Mouse (Mus musculus): ENCODE results near the gene Olfr1255. TPM values are rescaled to one million over a fixed set of nuclear protein-coding genes. Genes with fewer than 3 reads are reported as not detected.

Olfr1255 gene
- total and polyA plus RNA-seq, 3 experiments, result not detected

DNA sequence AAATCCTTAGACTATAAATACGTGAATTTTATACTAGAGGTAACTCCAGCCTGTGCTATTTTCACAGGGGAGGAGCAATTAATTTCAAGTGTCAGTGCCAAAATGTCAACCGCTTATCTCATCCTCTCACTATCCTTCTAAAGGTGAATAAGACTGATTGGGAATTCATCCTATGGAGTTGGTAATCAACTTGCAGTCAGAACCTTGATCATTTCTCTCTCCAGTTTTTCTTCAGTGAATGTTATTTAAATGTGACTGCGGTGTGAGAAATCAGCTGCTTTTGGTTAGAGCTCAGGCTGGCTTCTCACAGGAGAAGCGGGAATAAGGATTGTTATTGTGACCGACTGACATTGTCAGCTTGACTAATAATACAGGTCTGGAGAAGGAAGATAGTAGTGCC lies 36.3 kb downstream of the Olfr1255 start, which contains the start of gene Olfr48:
Olfr48 (minus strand) TSS at position 101 of the 400 bp plus-strand sequence.
- Histone ChIP-seq H3K27me3 (ENCODE audit: insufficient read depth, low read length) (no peaks in the 10 kb centered on the region), H3K9me3 (replicated peaks) (peaks cover 5% of the 10 kb centered on the region; the same call in 1 of the 2 replicates), H3K4me3 (ENCODE audit: low read depth, low read length) (no peak within 1 kb of the TSS), H3K4me1 (ENCODE audit: insufficient read depth, low read depth, low read length) (no peaks in the 10 kb centered on the region), H3K36me3 (replicated peaks) (no peaks in the 10 kb centered on the region)
- ATAC-seq (ENCODE audit: extremely low read depth, insufficient number of reproducible peaks, low FRiP score, poor library complexity, severe bottlenecking) (no peak), DNase-seq (ENCODE audit: low spot score) (no peak)
- TF ChIP-seq POLR2AphosphoS5 (IDR thresholded peaks at IDR 0.05; ENCODE audit: insufficient replicate concordance, low read depth, low read length), result no peak
- no peak for TF ChIP-seq GATA2 (IDR thresholded peaks at IDR 0.05; ENCODE audit: borderline replicate concordance, low read depth, low read length)
- no peak for TF ChIP-seq CTCF (IDR thresholded peaks at IDR 0.05; ENCODE audit: low read depth, low read length)
- TF ChIP-seq GATA1 (IDR thresholded peaks at IDR 0.05; ENCODE audit: borderline replicate concordance, low read length), result no peak
- no peak for TF ChIP-seq TAL1 (conservative IDR thresholded peaks at IDR 0.05; ENCODE audit: low read depth, low read length)

- H3K27me3 ChIP-seq (ENCODE audit: insufficient read depth, low read length), result no peaks in the 10 kb centered on the region
- no peak for DNase-seq (ENCODE audit: low spot score)
- H3K9me3 ChIP-seq (replicated peaks), result peaks cover 5% of the 10 kb centered on the region; the same call in 1 of the 2 replicates
- no peaks in the 10 kb centered on the region for H3K4me1 ChIP-seq (ENCODE audit: insufficient read depth, low read depth, low read length)
- ATAC-seq (ENCODE audit: extremely low read depth, insufficient number of reproducible peaks, low FRiP score, poor library complexity, severe bottlenecking), result no peak
- TF ChIP-seq CTCF (IDR thresholded peaks at IDR 0.05; ENCODE audit: low read depth, low read length) (no peak), TAL1 (conservative IDR thresholded peaks at IDR 0.05; ENCODE audit: low read depth, low read length) (no peak)
- H3K4me3 ChIP-seq (ENCODE audit: low read depth, low read length), result no peak overlapping the region
- no peaks in the 10 kb centered on the region for H3K36me3 ChIP-seq (replicated peaks)
Measured at GRCm38 (mm10) chr2:89849230-89849629, 37.4 kb downstream of the Olfr1255 start.

Other genes with a start within 250 kb of the Olfr1255 start
Only the 20 nearest of the 21 such genes appear.
- not detected in 2 replicates for gene Olfr1246, start 218.9 kb upstream of the Olfr1255 start, total RNA-seq (2014; fragmentation: Nextera tagmentation)
- gene Olfr1246, start 218.9 kb upstream of the Olfr1255 start, total RNA-seq (2017), result under 0.01 and 0.05 TPM in 2 replicates
- not detected in 2 replicates for gene Olfr1246, start 218.9 kb upstream of the Olfr1255 start, polyA plus RNA-seq (2012)
- not detected in 2 replicates for gene Olfr1247, start 197.9 kb upstream of the Olfr1255 start, total RNA-seq (2014; fragmentation: Nextera tagmentation)
- 0.06 and 0.22 TPM in 2 replicates for gene Olfr1247, start 197.9 kb upstream of the Olfr1255 start, total RNA-seq (2017)
- not detected in 2 replicates for gene Olfr1247, start 197.9 kb upstream of the Olfr1255 start, polyA plus RNA-seq (2012)
- gene Olfr1248, start 193.8 kb upstream of the Olfr1255 start, total RNA-seq (2014; fragmentation: Nextera tagmentation), result not detected in 2 replicates
- 0.17 TPM in 1 of 2 replicates, not detected in the other for gene Olfr1248, start 193.8 kb upstream of the Olfr1255 start, total RNA-seq (2017)
- gene Olfr1248, start 193.8 kb upstream of the Olfr1255 start, polyA plus RNA-seq (2012), result not detected in 2 replicates
- not detected in 2 replicates for gene Olfr1249, start 177.1 kb upstream of the Olfr1255 start, total RNA-seq (2014; fragmentation: Nextera tagmentation)
- gene Olfr1249, start 177.1 kb upstream of the Olfr1255 start, total RNA-seq (2017), result not detected in 2 replicates
- not detected in 2 replicates for gene Olfr1249, start 177.1 kb upstream of the Olfr1255 start, polyA plus RNA-seq (2012)
- gene Olfr1250, start 150.6 kb upstream of the Olfr1255 start, total RNA-seq (2014; fragmentation: Nextera tagmentation), result not detected in 2 replicates
- 0.12 and 0.27 TPM in 2 replicates for gene Olfr1250, start 150.6 kb upstream of the Olfr1255 start, total RNA-seq (2017)
- gene Olfr1250, start 150.6 kb upstream of the Olfr1255 start, polyA plus RNA-seq (2012), result not detected in 2 replicates
- not detected in 2 replicates for gene Olfr1251, start 140.1 kb upstream of the Olfr1255 start, total RNA-seq (2014; fragmentation: Nextera tagmentation)
- not detected in 2 replicates for gene Olfr1251, start 140.1 kb upstream of the Olfr1255 start, total RNA-seq (2017)
- not detected in 2 replicates for gene Olfr1251, start 140.1 kb upstream of the Olfr1255 start, polyA plus RNA-seq (2012)
- not detected in 2 replicates for gene Olfr1252, start 87.0 kb upstream of the Olfr1255 start, total RNA-seq (2014; fragmentation: Nextera tagmentation)
- gene Olfr1252, start 87.0 kb upstream of the Olfr1255 start, total RNA-seq (2017), result 0.06 and 0.11 TPM in 2 replicates
- not detected in 2 replicates for gene Olfr1252, start 87.0 kb upstream of the Olfr1255 start, polyA plus RNA-seq (2012)
- not detected in 2 replicates for gene Olfr1253, start 55.0 kb upstream of the Olfr1255 start, total RNA-seq (2014; fragmentation: Nextera tagmentation)
- 0.06 and 0.16 TPM in 2 replicates for gene Olfr1253, start 55.0 kb upstream of the Olfr1255 start, total RNA-seq (2017)
- not detected in 2 replicates for gene Olfr1253, start 55.0 kb upstream of the Olfr1255 start, polyA plus RNA-seq (2012)
- not detected in 2 replicates for gene Olfr1254, start 18.4 kb upstream of the Olfr1255 start, total RNA-seq (2014; fragmentation: Nextera tagmentation)
- gene Olfr1254, start 18.4 kb upstream of the Olfr1255 start, total RNA-seq (2017), result 0.22 TPM in 1 of 2 replicates, not detected in the other
- not detected in 2 replicates for gene Olfr1254, start 18.4 kb upstream of the Olfr1255 start, polyA plus RNA-seq (2012)
- not detected in 2 replicates for gene Olfr1256, start 29.5 kb downstream of the Olfr1255 start, total RNA-seq (2014; fragmentation: Nextera tagmentation)
- gene Olfr1256, start 29.5 kb downstream of the Olfr1255 start, total RNA-seq (2017), result 0.06 and 0.11 TPM in 2 replicates
- gene Olfr1256, start 29.5 kb downstream of the Olfr1255 start, polyA plus RNA-seq (2012), result not detected in 2 replicates
- gene Olfr48, start 36.2 kb downstream of the Olfr1255 start, total RNA-seq (2014; fragmentation: Nextera tagmentation), result not detected in 2 replicates
- not detected in 2 replicates for gene Olfr48, start 36.2 kb downstream of the Olfr1255 start, total RNA-seq (2017)
- gene Olfr48, start 36.2 kb downstream of the Olfr1255 start, polyA plus RNA-seq (2012), result not detected in 2 replicates
- not detected in 2 replicates for gene Olfr1257, start 66.4 kb downstream of the Olfr1255 start, total RNA-seq (2014; fragmentation: Nextera tagmentation)
- 0.16 TPM in 1 of 2 replicates, not detected in the other for gene Olfr1257, start 66.4 kb downstream of the Olfr1255 start, total RNA-seq (2017)
- not detected in 2 replicates for gene Olfr1257, start 66.4 kb downstream of the Olfr1255 start, polyA plus RNA-seq (2012)
- not detected in 2 replicates for gene Olfr1258, start 115.3 kb downstream of the Olfr1255 start, total RNA-seq (2014; fragmentation: Nextera tagmentation)
- gene Olfr1258, start 115.3 kb downstream of the Olfr1255 start, total RNA-seq (2017), result 0.11 and 0.12 TPM in 2 replicates
- not detected in 2 replicates for gene Olfr1258, start 115.3 kb downstream of the Olfr1255 start, polyA plus RNA-seq (2012)
- gene Olfr1259, start 136.6 kb downstream of the Olfr1255 start, total RNA-seq (2014; fragmentation: Nextera tagmentation), result not detected in 2 replicates
- gene Olfr1259, start 136.6 kb downstream of the Olfr1255 start, total RNA-seq (2017), result 0.05 and 0.17 TPM in 2 replicates
- not detected in 2 replicates for gene Olfr1259, start 136.6 kb downstream of the Olfr1255 start, polyA plus RNA-seq (2012)
- not detected in 2 replicates for gene Olfr1260, start 162.3 kb downstream of the Olfr1255 start, total RNA-seq (2014; fragmentation: Nextera tagmentation)
- 0.06 and 0.11 TPM in 2 replicates for gene Olfr1260, start 162.3 kb downstream of the Olfr1255 start, total RNA-seq (2017)
- gene Olfr1260, start 162.3 kb downstream of the Olfr1255 start, polyA plus RNA-seq (2012), result not detected in 2 replicates
- gene Olfr1261, start 179.2 kb downstream of the Olfr1255 start, total RNA-seq (2014; fragmentation: Nextera tagmentation), result not detected in 2 replicates
- 0.35 and 0.76 TPM in 2 replicates for gene Olfr1261, start 179.2 kb downstream of the Olfr1255 start, total RNA-seq (2017)
- gene Olfr1261, start 179.2 kb downstream of the Olfr1255 start, polyA plus RNA-seq (2012), result not detected in 2 replicates
- gene Olfr1262, start 188.1 kb downstream of the Olfr1255 start, total RNA-seq (2014; fragmentation: Nextera tagmentation), result not detected in 2 replicates
- 0.06 and 0.11 TPM in 2 replicates for gene Olfr1262, start 188.1 kb downstream of the Olfr1255 start, total RNA-seq (2017)
- not detected in 2 replicates for gene Olfr1262, start 188.1 kb downstream of the Olfr1255 start, polyA plus RNA-seq (2012)
- not detected in 2 replicates for gene Olfr1263, start 200.1 kb downstream of the Olfr1255 start, total RNA-seq (2014; fragmentation: Nextera tagmentation)
- gene Olfr1263, start 200.1 kb downstream of the Olfr1255 start, total RNA-seq (2017), result 0.06 and 0.11 TPM in 2 replicates
- not detected in 2 replicates for gene Olfr1263, start 200.1 kb downstream of the Olfr1255 start, polyA plus RNA-seq (2012)
- not detected in 2 replicates for gene Olfr1264, start 213.5 kb downstream of the Olfr1255 start, total RNA-seq (2014; fragmentation: Nextera tagmentation)
- gene Olfr1264, start 213.5 kb downstream of the Olfr1255 start, total RNA-seq (2017), result 0.06 and 0.22 TPM in 2 replicates
- not detected in 2 replicates for gene Olfr1264, start 213.5 kb downstream of the Olfr1255 start, polyA plus RNA-seq (2012)
- not detected in 2 replicates for gene Olfr1265, start 223.3 kb downstream of the Olfr1255 start, total RNA-seq (2014; fragmentation: Nextera tagmentation)
- 0.38 TPM in 1 of 2 replicates, not detected in the other for gene Olfr1265, start 223.3 kb downstream of the Olfr1255 start, total RNA-seq (2017)
- not detected in 2 replicates for gene Olfr1265, start 223.3 kb downstream of the Olfr1255 start, polyA plus RNA-seq (2012)